Mouse (Mus musculus) thymus, postnatal 0 days (tissue): ENCODE measurements around the gene Kcnk7. TPM values are rescaled to one million over a fixed set of nuclear protein-coding genes. Genes with fewer than 3 reads are reported as not detected.
A peak's percentile ranks its signal among the peaks of the same experiment; 100 is the strongest.

Experiments
- DNase-seq: peaks from one replicate; pipeline ENCODE4 v3.0.0-alpha.2; 2015; ENCODE audit warnings: low spot score
- polyA plus RNA-seq: library from polyadenylated mRNA; unstranded; fragments of >200 nt; fragmentation: Nextera tagmentation; extraction: Ambion mirVana; gene quantifications from 2 replicates; pipeline ENCODE4 v1.2.1, GENCODE M21; 2015

Gene Kcnk7
- polyA plus RNA-seq, 1 experiment from 2014 or later = 0.74 TPM

GRCm38 (mm10) chr19:5689565-5690342, 14.4 kb upstream of the Kcnk7 start:
- peak; percentile 91 for DNase-seq

DNA sequence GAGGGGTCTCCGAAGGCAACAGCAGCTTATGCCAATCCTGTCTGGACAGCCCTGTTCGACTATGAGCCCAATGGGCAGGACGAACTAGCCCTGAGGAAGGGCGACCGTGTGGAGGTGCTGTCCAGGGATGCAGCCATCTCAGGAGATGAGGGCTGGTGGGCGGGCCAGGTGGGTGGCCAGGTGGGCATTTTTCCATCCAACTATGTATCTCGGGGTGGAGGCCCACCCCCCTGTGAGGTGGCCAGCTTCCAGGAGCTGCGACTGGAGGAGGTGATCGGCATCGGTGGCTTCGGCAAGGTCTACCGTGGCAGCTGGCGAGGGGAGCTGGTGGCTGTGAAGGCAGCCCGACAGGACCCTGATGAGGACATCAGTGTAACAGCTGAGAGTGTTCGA, 13.8 kb upstream of the Kcnk7 start:
- no peak for DNase-seq

DNA sequence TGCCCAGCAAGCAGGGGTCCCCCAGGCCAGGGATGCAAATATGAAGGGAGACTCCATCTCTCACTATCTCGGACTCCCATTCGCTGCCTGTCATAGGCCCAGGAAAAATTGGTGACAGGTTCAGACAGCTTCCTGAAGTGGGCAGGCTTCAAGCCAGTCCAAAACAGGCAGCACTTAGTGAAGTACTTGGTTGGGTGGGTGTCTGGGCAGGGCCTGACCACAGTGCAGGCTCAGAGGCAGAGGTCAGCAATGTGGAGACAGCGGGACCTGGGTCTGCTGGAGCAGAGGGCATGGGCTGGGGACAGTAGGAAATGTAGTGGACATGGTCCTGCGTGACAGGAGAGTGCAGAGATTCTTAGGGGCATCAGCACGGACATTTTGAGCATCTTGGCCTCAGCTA, 12.6 kb upstream of the Kcnk7 start:
- DNase-seq = no peak

- no peak for DNase-seq
Measured at GRCm38 (mm10) chr19:5692086-5692912, 11.9 kb upstream of the Kcnk7 start.

GRCm38 (mm10) chr19:5692913-5693396, 11.2 kb upstream of the Kcnk7 start:
- DNase-seq = no peak

DNA sequence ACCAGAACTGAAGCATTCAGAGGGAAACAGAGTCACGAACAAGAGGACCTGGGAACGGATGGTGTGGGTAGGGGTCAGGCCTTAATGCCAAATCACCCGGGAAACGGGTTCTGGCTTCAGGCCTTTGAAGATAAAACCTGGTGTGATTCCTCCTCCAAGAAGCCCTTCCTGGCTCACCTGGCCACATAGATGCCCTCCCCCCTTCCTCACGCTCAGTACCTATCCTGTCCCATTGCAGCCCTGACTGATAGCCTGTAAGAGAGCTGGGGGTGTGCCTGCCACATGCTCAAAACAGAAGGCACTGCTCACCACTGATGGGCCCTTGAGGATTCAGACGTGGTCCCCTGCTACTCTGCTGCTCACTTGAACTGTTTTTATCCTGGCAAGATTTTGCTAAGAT, 10.4 kb upstream of the Kcnk7 start:
- no peak for DNase-seq

DNA sequence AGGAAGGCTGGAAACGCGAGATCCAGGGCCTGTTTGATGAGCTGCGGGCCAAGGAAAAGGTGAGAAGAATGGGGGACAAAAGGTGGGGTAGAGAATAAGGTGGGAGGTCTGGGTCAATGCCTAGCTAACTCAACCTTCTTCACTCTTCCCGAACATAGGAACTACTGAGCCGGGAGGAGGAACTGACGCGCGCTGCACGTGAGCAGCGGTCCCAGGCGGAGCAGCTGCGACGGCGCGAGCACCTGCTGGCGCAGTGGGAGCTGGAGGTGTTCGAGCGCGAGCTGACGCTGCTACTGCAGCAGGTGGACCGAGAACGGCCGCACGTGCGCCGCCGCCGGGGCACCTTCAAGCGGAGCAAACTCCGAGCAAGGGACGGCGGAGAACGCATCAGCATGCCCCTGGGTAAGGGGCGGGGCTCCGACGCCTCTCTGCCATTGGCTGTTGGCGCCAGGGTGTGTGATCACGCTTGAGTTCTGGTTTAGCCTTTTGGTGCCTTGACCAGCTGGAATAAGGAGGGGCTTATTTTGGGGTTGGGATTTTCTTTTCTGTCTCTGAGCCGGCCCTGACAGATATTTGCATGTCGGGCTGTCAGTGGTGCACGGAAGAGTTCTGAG, 8.2 kb upstream of the Kcnk7 start:
- no peak for DNase-seq

DNA sequence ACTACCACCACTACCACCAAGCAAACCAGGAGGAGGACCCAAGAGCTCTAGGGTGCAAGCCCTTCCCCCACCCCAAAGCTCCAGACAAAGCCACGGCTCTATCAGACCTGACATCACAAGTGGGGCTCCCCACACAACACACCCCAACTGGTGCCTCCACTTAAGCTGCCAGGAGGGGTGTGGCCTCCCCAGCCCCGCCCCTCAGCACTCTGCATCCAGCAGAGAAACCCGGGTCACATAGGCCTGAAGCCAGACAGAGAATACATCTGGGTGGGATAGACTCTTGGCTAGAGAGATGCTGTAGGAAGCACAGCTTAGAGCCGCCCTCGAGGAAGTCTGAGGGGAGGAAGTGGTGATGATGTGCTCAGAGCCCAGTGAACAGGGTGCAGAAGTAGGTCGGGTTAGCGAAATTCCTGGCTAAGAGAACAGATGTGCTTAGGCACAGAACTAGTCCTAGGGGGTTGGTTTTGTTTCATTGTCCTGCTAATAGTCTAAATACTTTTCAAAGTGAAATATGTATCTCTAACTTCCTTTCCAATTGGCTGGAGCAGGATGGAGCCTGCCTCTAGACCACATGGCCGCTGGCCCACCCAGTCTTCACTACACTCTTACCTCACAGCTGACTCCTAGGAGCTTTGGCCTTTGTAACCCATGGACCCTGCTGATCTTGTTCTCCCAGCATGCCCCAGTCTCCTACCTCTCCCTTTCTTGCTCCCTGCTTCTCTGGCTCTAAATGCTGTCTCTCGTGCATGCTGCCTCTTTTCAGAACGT, 819 bp downstream of the Kcnk7 start:
- peak; percentile 74 for DNase-seq

DNA sequence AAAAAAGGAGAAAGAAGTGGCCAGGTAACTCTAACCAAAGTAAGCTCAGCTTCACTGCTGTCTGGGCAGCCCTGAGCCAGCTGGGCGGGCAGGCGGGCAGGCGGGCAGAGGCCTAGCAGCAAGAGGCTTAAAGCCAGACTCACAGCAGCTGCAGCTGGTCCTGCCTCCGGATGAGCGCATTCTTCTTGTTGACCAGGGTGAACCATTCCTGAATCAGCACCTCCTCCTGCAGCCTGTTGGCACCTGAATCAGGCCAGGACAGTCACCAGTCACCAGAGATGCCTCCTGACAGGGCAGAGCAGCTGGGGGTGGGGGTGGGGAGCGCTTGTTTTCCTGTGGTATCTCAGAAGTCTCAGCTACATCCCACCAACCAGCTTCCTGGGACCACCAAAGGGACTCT, 5.9 kb downstream of the Kcnk7 start:
- no peak for DNase-seq

- DNase-seq = no peak
Measured at GRCm38 (mm10) chr19:5710581-5710980, 6.4 kb downstream of the Kcnk7 start.

GRCm38 (mm10) chr19:5711218-5711617, 7.1 kb downstream of the Kcnk7 start:
- DNase-seq = peak; percentile 59

- DNase-seq = no peak
Measured at GRCm38 (mm10) chr19:5711907-5712460, 7.8 kb downstream of the Kcnk7 start.

DNA sequence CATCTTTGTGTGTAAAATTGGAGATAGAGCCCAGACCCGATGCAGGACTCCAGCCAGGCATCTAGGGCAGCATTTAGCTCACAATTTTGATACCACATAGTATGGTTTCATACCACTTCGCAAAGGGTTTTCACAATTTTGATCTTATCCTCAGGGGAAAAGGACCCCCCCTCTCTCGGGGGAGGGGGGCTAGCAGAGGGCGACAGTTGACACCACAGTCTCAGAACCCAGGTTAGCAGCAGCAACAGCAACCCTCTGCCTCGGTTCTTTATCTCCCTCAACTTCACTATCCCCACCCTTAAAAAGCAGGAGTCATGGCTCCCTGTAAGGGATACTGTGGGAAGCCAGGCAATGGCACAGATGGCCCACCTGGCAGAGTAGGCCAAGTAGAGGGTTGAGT, 9.1 kb downstream of the Kcnk7 start:
- no peak for DNase-seq

DNA sequence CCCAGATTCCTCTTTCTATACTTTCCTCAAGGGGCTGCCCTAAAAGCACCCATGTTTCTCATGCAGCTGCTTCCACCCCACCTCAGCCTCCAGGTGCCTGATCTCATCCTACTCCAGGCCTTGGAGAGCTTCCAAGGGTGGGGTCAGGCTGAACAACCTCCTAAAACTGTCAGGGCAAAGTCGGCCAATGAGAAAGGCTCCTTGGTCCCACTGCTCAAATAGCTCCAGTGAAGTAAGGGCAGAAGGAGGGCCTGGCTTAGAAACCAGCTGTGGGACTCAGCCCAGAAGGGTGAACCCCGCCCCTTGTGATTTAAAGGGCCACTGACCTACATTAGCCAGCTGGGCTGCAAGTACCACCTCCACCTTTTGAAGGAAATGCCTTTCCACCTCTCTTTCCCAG, 9.6 kb downstream of the Kcnk7 start:
- no peak for DNase-seq

DNA sequence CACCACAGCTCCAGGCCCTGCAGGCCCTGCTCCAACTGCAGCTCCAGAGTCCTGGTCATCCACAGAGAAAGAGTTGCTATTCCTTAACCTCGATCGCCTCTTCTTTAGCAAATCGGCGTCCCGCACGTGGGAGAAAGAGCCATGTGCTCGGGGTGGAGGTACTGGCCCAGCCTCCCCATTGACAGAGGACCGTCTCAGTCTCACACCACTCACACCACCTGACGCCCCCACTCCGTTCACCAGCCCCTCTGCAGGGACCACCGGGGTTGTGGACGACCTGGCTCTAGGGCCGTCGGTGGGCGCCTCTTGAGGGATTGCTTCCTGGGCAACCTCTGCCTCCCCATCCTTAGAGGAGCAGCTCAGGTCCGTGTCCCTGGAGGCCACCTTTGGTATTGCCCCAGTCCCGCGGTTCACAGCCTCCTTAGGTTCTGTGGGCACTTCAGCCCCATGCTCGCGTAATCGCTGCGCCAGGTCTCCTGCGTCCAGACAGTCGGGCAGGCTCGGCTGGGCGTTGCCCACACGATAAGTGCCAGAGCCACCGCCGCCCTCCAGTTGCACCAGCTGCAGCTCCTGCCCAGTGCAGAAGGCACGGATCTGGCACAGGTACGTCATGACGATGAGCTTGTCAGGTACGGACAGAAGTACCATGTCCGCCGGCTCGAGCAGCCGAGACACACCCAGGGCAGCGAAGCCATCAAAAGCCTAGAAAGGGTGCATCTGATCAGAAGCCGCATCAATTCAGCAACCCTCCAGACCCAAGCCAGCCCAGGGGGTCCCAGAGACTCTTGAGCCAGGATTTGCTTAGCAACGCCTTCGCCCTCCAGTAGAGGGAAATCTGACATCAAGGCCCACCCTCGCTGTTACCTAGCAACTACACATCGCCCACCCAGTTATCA, 11.9 kb downstream of the Kcnk7 start:
- DNase-seq = no peak

DNA sequence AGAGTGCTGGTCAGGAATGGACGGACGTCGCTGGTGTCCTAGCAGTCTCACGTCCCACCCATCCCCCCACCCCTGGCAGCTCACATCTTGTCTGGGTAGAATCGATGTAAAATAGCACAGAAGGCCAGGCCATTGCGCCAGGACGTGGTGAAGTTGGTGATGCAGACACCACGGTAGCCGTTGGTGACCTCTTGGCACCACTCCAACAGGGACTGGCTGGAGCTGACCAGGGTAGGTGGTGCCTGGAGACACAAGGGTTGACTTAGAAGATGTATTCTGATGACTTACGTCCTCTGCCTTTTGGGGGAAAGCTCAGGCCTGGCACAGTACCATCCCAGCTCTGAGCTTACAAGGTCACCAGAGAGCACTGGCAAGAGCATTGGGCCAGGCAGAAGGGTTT, 12.8 kb downstream of the Kcnk7 start:
- DNase-seq = no peak

GRCm38 (mm10) chr19:5721233-5721632, 17.1 kb downstream of the Kcnk7 start:
- no peak for DNase-seq

DNA sequence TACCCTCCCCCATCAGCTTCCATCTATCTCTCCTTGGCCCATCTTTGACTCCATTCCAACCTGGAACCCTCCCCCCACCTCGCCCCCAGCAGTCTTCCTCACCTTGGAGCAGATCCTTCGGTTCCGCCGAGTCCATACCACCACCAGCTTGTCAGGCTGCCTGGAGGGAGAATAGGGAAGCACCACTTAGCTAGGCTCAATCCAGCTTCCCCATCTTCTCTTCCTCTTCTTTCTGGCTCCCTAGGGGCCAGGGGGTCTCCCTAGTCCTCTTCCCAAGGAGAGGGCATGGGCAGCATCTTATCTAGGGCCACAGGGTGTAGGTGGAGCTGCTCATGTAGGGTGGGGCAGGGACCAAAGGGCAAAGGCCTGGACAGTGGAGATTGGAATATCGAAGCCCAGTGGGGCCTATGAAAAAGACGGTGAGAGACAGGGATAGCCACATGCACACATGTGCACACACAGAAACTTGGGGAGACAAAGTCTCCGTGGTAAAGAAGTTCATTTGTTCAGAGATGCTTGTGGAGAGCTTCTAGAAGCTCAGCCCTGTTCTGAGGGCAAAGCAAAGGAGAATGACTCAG, 18.8 kb downstream of the Kcnk7 start:
- no peak for DNase-seq

- no peak for DNase-seq
Measured at GRCm38 (mm10) chr19:5723934-5724548, 19.9 kb downstream of the Kcnk7 start.
